Mouse (Mus musculus) B cell, adult 62 days (primary cell): ENCODE results near the gene Arhgap32. TPM values are rescaled to one million over a fixed set of nuclear protein-coding genes. Genes with fewer than 3 reads are reported as not detected.

Experiments used
- total RNA-seq: library from RNA; stranded (reverse); gene quantifications from 4 replicates; pipeline ENCODE4 v1.2.4, GENCODE M21; 2023

The Arhgap32 gene
- 0.09 to 3.2 TPM (median 0.60 TPM) in 4 replicates for total RNA-seq

DNA sequence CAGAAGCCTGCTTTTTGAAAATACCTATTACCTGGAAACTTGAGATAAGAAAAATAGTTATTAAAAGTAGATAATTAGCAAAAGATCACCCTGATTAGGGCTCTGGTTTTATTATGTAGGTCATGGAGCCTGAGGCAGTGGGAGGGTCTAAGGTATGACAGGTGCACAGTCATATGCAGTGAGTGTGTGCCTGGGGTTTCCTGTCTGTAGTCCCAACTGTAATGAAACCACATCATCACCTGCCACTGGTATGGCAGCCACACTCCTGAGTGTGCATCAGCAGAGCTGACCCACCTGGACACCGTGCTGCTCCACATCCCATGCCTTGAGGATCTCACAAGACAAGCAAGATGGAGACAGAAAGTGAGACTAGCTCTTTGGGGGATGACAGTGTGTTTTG lies at the start of gene Arhgap32:
Gene Arhgap32, plus strand, starts transcription at position 351 of the 400 bp plus-strand sequence.

Other genes with a start within 250 kb of the Arhgap32 start
- not detected in 4 replicates for gene Barx2, start 202.7 kb upstream of the Arhgap32 start, total RNA-seq
- gene Kcnj5, start 228.2 kb downstream of the Arhgap32 start, total RNA-seq = not detected in 4 replicates